Mouse (Mus musculus) granulocyte monocyte progenitor cell, adult 5-6 weeks (primary cell): ENCODE measurements around the gene Zfp780b. TPM values are rescaled to one million over a fixed set of nuclear protein-coding genes. Genes with fewer than 3 reads are reported as not detected.
A peak's percentile ranks its signal among the peaks of the same experiment; 100 is the strongest.
"Not testable (repeated sequence)": the region's sequence is repeated elsewhere in the genome, so short reads cannot be mapped to it uniquely, and the experiment has no call there.

Experiments
- ATAC-seq: replicated peaks from 2 replicates; pipeline ENCODE4 v1.8.0; 2016; ENCODE audit warnings: mild to moderate bottlenecking, moderate TSS enrichment, inconsistent platforms; ENCODE audit not compliant: poor library complexity, severe bottlenecking
- total RNA-seq, 2 experiments: library from RNA; stranded (forward) in 1 of 2; stranded (reverse) in 1 of 2; fragments of 200-712, 200-1000 nt in 1 of 2; fragments of >200 nt in 1 of 2; fragmentation: Nextera tagmentation in 1 of 2; gene quantifications; 2 replicates each; pipeline ENCODE4 v1.2.3; 2014 to 2017

Zfp780b gene
- total RNA-seq (2014; fragmentation: Nextera tagmentation) (17.2 and 18.2 TPM in 2 replicates), total RNA-seq (2017) (7.8 and 12.0 TPM in 2 replicates)

- peak; percentile 88 for ATAC-seq
These were observed at the start of gene Zfp780b for GRCm38 (mm10) chr7:27978683-27979528. Zfp780b (minus strand) TSS chr7:27979171.

- no peak for ATAC-seq
These were observed 35.5 kb upstream of the Zfp780b start for GRCm38 (mm10) chr7:28014445-28014810.

GRCm38 (mm10) chr7:28013549-28014444 lies 34.8 kb upstream of the Zfp780b start, which contains the start of gene Zfp850:
Zfp850 (minus strand) TSS chr7:28014115.
- peak; percentile 90 for ATAC-seq

- no peak for ATAC-seq
These were observed 31.3 kb upstream of the Zfp780b start for GRCm38 (mm10) chr7:28010271-28010670.

GRCm38 (mm10) chr7:27982197-27982596 lies 3.2 kb upstream of the Zfp780b start:
- no peak for ATAC-seq

GRCm38 (mm10) chr7:27949451-27949850 lies 29.5 kb downstream of the Zfp780b start:
- not testable (repeated sequence) for ATAC-seq

- ATAC-seq: not testable (repeated sequence)
These were observed 37.1 kb downstream of the Zfp780b start for GRCm38 (mm10) chr7:27941869-27942268.

- not testable (repeated sequence) for ATAC-seq
These were observed 45.2 kb downstream of the Zfp780b start for GRCm38 (mm10) chr7:27933800-27934158.

GRCm38 (mm10) chr7:27933050-27933799 lies 45.7 kb downstream of the Zfp780b start:
- peak; percentile 91 for ATAC-seq

- peak; percentile 85 for ATAC-seq
These were observed 49.9 kb downstream of the Zfp780b start, which contains the start of gene Zfp974 for GRCm38 (mm10) chr7:27928818-27929695. Zfp974 (minus strand) TSS chr7:27929460.

- not testable (repeated sequence) for ATAC-seq
These were observed 51.9 kb downstream of the Zfp780b start for GRCm38 (mm10) chr7:27927041-27927440.

GRCm38 (mm10) chr7:27910952-27911351 lies 68.0 kb downstream of the Zfp780b start:
- not testable (repeated sequence) for ATAC-seq

Other genes starting within 250 kb of the Zfp780b start
- gene Zfp60, start 247.8 kb downstream of the Zfp780b start, total RNA-seq (2014; fragmentation: Nextera tagmentation): 11.7 and 20.6 TPM in 2 replicates
- 7.0 and 8.9 TPM in 2 replicates for gene Zfp60, start 247.8 kb downstream of the Zfp780b start, total RNA-seq (2017)
- gene Zfp626, start 172.0 kb downstream of the Zfp780b start, total RNA-seq (2014; fragmentation: Nextera tagmentation): 9.5 and 10.6 TPM in 2 replicates
- 4.1 and 7.3 TPM in 2 replicates for gene Zfp626, start 172.0 kb downstream of the Zfp780b start, total RNA-seq (2017)
- 0.88 and 3.9 TPM in 2 replicates for gene Zfp59, start 140.6 kb downstream of the Zfp780b start, total RNA-seq (2014; fragmentation: Nextera tagmentation)
- gene Zfp59, start 140.6 kb downstream of the Zfp780b start, total RNA-seq (2017): 7.4 and 8.9 TPM in 2 replicates
- gene Zfp607a, start 121.6 kb downstream of the Zfp780b start, total RNA-seq (2014; fragmentation: Nextera tagmentation): 4.7 and 9.4 TPM in 2 replicates
- gene Zfp607a, start 121.6 kb downstream of the Zfp780b start, total RNA-seq (2017): 6.1 and 13.1 TPM in 2 replicates
- gene Zfp974, start 49.7 kb downstream of the Zfp780b start, total RNA-seq (2014; fragmentation: Nextera tagmentation): 2.0 and 5.7 TPM in 2 replicates
- gene Zfp974, start 49.7 kb downstream of the Zfp780b start, total RNA-seq (2017): 0.36 and 5.4 TPM in 2 replicates
- gene Zfp850, start 34.9 kb upstream of the Zfp780b start, total RNA-seq (2014; fragmentation: Nextera tagmentation): 3.1 and 4.8 TPM in 2 replicates
- gene Zfp850, start 34.9 kb upstream of the Zfp780b start, total RNA-seq (2017): 11.9 and 12.2 TPM in 2 replicates
- 151 and 161 TPM in 2 replicates for gene Psmc4, start 70.9 kb upstream of the Zfp780b start, total RNA-seq (2014; fragmentation: Nextera tagmentation)
- 165 and 198 TPM in 2 replicates for gene Psmc4, start 70.9 kb upstream of the Zfp780b start, total RNA-seq (2017)
- not detected in 2 replicates for gene Fcgbp, start 92.1 kb upstream of the Zfp780b start, total RNA-seq (2014; fragmentation: Nextera tagmentation)
- gene Fcgbp, start 92.1 kb upstream of the Zfp780b start, total RNA-seq (2017): not detected in 2 replicates
- gene 9530053A07Rik, start 150.3 kb upstream of the Zfp780b start, total RNA-seq (2014; fragmentation: Nextera tagmentation): not detected in 2 replicates
- gene 9530053A07Rik, start 150.3 kb upstream of the Zfp780b start, total RNA-seq (2017): not detected in 2 replicates
- gene Fbl, start 190.5 kb upstream of the Zfp780b start, total RNA-seq (2014; fragmentation: Nextera tagmentation): 226 and 268 TPM in 2 replicates
- gene Fbl, start 190.5 kb upstream of the Zfp780b start, total RNA-seq (2017): 234 and 267 TPM in 2 replicates
- gene Dyrk1b, start 200.3 kb upstream of the Zfp780b start, total RNA-seq (2014; fragmentation: Nextera tagmentation): 1.2 and 4.1 TPM in 2 replicates
- 2.3 and 3.2 TPM in 2 replicates for gene Dyrk1b, start 200.3 kb upstream of the Zfp780b start, total RNA-seq (2017)